Mouse (Mus musculus): ENCODE data around the gene Olfr137. TPM values are rescaled to one million over a fixed set of nuclear protein-coding genes. Genes with fewer than 3 reads are reported as not detected.

The Olfr137 gene
- total RNA-seq (2021): not detected in 2 replicates
- long read RNA-seq, experiment 1: 0 reads
- long read RNA-seq, experiment 2: 0 reads

GRCm38 (mm10) chr17:38307470-38307869 lies at the start of gene Olfr137:
Olfr137 (minus strand) TSS chr17:38307570.
- DNase-seq: no peak

GRCm38 (mm10) chr17:38329531-38329930 lies 22.2 kb upstream of the Olfr137 start, which contains the start of gene Olfr136:
Olfr136 (plus strand) TSS chr17:38329831.
- no peak for DNase-seq

DNA sequence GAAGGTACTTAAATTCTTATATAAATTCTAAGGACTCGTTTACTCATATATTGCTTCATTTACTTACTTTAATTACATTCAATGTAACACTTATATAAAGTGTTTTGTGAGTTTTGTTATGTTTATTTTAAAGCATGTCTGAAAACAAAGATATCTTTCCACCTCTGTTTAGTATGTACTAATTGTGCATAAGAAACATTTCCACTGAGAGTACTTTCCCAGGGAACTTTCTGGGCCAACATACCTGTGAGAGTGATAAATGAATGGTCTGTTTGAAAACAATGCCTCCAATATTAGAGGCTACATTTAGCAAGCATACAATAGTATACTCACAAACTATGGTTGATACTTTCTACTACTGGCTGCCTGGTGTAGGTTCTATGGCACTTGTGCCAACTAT lies 46.6 kb downstream of the Olfr137 start, which contains the start of gene Olfr138:
Olfr138 (plus strand) TSS at position 301 of the 400 bp plus-strand sequence.
- no peak for DNase-seq

Other genes starting within 250 kb of the Olfr137 start
- gene Olfr129, start 247.5 kb downstream of the Olfr137 start, total RNA-seq (2021): not detected in 2 replicates
- gene Olfr130, start 243.6 kb downstream of the Olfr137 start, total RNA-seq (2021): not detected in 2 replicates
- not detected in 2 replicates for gene Olfr131, start 218.9 kb downstream of the Olfr137 start, total RNA-seq (2021)
- not detected in 2 replicates for gene Olfr132, start 173.0 kb downstream of the Olfr137 start, total RNA-seq (2021)
- gene Olfr133, start 162.3 kb downstream of the Olfr137 start, total RNA-seq (2021): not detected in 2 replicates
- not detected in 2 replicates for gene Olfr134, start 136.2 kb downstream of the Olfr137 start, total RNA-seq (2021)
- not detected in 2 replicates for gene Olfr135, start 103.2 kb downstream of the Olfr137 start, total RNA-seq (2021)
- gene Olfr138, start 46.5 kb downstream of the Olfr137 start, total RNA-seq (2021): not detected in 2 replicates
- not detected in 2 replicates for gene Olfr136, start 22.3 kb upstream of the Olfr137 start, total RNA-seq (2021)
- not detected in 2 replicates for gene Esp36, start 112.6 kb upstream of the Olfr137 start, total RNA-seq (2021)
- not detected in 2 replicates for gene Esp34, start 246.6 kb upstream of the Olfr137 start, total RNA-seq (2021)

Measured in adrenal gland, postnatal 14 days (tissue).